Mouse (Mus musculus) skeletal muscle tissue, postnatal 0 days (tissue): ENCODE results near the gene Gm8947. TPM values are rescaled to one million over a fixed set of nuclear protein-coding genes. Genes with fewer than 3 reads are reported as not detected.

Experiments
- polyA plus RNA-seq: library from polyadenylated mRNA; unstranded; fragments of >200 nt; fragmentation: Nextera tagmentation; extraction: Ambion mirVana; gene quantifications from 2 replicates; pipeline ENCODE4 v1.2.1, GENCODE M21; 2015

The Gm8947 gene
- polyA plus RNA-seq, result not detected in 2 replicates

GRCm38 (mm10) chr1:151192075-151192474 is at the start of gene Gm8947:
TSS of gene Gm8947 (plus strand) at chr1:151192376.

DNA sequence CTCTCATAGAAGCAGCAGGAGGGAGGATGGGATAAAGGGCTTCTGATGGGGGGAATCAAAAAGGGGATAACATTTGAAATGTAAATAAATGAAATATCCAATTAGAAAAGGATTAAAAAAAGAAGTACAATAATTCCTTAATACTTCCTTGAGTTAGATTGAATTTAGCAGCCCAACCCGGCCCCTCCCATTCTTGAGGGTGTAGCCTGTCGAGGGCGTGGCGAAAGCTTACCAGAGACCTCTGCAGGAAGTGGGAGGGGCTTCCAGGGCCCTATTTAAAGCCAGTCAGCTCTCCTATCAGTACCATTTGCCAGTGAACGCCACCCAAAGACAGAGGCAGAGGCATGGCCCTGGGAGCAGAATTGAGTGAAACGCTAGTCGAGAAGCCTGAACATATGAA is 9.9 kb upstream of the Gm8947 start, which contains the start of gene Gm47985:
TSS of gene Gm47985 (plus strand) at position 272 of the 400 bp plus-strand sequence.

GRCm38 (mm10) chr1:151198120-151198519 is 5.9 kb downstream of the Gm8947 start, which contains the start of gene Gm47995:
TSS of gene Gm47995 (plus strand) at chr1:151198448.

GRCm38 (mm10) chr1:151203818-151204217 is 11.6 kb downstream of the Gm8947 start, which contains the start of gene 3110040M04Rik:
TSS of gene 3110040M04Rik (plus strand) at chr1:151204121.

DNA sequence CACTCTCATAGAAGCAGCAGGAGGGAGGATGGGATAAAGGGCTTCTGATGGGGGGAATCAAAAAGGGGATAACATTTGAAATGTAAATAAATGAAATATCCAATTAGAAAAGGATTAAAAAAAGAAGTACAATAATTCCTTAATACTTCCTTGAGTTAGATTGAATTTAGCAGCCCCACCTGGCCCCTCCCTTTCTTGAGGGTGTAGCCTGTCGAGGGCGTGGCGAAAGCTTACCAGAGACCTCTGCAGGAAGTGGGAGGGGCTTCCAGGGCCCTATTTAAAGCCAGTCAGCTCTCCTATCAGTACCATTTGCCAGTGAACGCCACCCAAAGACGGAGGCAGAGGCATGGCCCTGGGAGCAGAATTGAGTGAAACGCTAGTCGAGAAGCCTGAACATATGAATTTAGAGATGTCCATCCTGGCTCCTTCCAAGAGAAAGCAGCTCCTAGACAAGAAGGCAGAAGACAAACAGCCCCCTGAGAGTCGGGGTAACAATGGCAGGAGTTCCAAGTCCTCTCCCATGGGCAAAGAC is 17.7 kb downstream of the Gm8947 start, which contains the start of gene Gm47996:
TSS of gene Gm47996 (plus strand) at position 308 of the 532 bp plus-strand sequence.

Other genes with a start within 250 kb of the Gm8947 start
- 2.1 and 2.3 TPM in 2 replicates for gene Hmcn1, start 198.9 kb upstream of the Gm8947 start, polyA plus RNA-seq
- gene Gm47985, start 9.8 kb upstream of the Gm8947 start, polyA plus RNA-seq, result 0.12 and 0.16 TPM in 2 replicates
- 0.17 TPM in 1 of 2 replicates, not detected in the other for gene Gm47995, start 6.1 kb downstream of the Gm8947 start, polyA plus RNA-seq
- gene 3110040M04Rik, start 11.7 kb downstream of the Gm8947 start, polyA plus RNA-seq, result not detected in 2 replicates
- gene Gm47996, start 17.8 kb downstream of the Gm8947 start, polyA plus RNA-seq, result not detected in 2 replicates
- gene Ivns1abp, start 152.1 kb downstream of the Gm8947 start, polyA plus RNA-seq, result 69.7 and 87.8 TPM in 2 replicates
- gene Swt1, start 236.1 kb downstream of the Gm8947 start, polyA plus RNA-seq, result 14.6 and 15.6 TPM in 2 replicates
- gene Trmt1l, start 236.2 kb downstream of the Gm8947 start, polyA plus RNA-seq, result 16.3 and 17.9 TPM in 2 replicates